Mouse (Mus musculus): ENCODE results near the gene Pou4f2. TPM values are rescaled to one million over a fixed set of nuclear protein-coding genes. Genes with fewer than 3 reads are reported as not detected.

Pou4f2 gene
- polyA plus RNA-seq, 1 experiment: not detected

DNA sequence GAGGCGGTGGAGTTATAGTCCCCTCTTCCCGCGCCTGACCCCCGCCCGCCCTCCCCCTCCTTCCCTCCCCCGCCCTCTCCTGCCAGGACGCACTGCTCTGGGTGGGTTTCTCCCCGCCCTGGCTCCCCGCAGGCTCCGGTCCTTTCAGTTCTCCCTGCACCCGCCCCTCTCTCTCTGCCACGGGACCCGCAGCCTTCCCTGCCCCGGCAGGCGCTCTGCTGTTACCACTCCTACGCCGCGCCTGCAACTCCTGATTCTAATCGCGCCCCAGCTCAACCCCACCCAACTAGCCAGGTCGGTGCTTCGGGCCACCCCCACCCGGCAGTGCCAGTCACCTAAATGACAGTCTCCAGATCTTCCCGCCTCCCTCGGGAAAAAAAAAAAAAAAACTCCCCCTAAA lies 216 bp upstream of the Pou4f2 start:
- H3K4me1 ChIP-seq (ENCODE audit: control insufficient read depth, insufficient read depth, low read length): peaks cover 12% of the 10 kb centered on the region
- WGBS: under 1% methylated on average over 17 of the region's 25 CpGs
- TF ChIP-seq CTCF (IDR thresholded peaks at IDR 0.05; ENCODE audit: insufficient read depth, low read depth, low read length) (no peak), POLR2A (IDR thresholded peaks at IDR 0.05; ENCODE audit: insufficient read depth, low read depth, low read length) (no peak)
- H3K27ac ChIP-seq (ENCODE audit: insufficient read depth, low read depth, low read length): no peak overlapping the region
- H3K4me3 ChIP-seq (ENCODE audit: insufficient read depth, low read depth, low read length): no peak overlapping the region; the same call in 1 of the 2 replicates

- no peak overlapping the region for H3K4me3 ChIP-seq (ENCODE audit: insufficient read depth, low read depth, low read length)
- no peak overlapping the region for H3K27ac ChIP-seq (ENCODE audit: insufficient read depth, low read depth, low read length)
- TF ChIP-seq POLR2A (IDR thresholded peaks at IDR 0.05; ENCODE audit: insufficient read depth, low read depth, low read length): no peak
- H3K4me1 ChIP-seq (ENCODE audit: control insufficient read depth, insufficient read depth, low read length): peaks cover 12% of the 10 kb centered on the region
- under 1% methylated on average over 18 of the region's 18 CpGs for WGBS
These were observed 853 bp downstream of the Pou4f2 start for GRCm38 (mm10) chr8:78435624-78435960.

GRCm38 (mm10) chr8:78434823-78435623 lies 1.4 kb downstream of the Pou4f2 start:
- no peak overlapping the region for H3K27ac ChIP-seq (ENCODE audit: insufficient read depth, low read depth, low read length)
- TF ChIP-seq CTCF (IDR thresholded peaks at IDR 0.05; ENCODE audit: insufficient read depth, low read depth, low read length): no peak
- no peak for TF ChIP-seq POLR2A (IDR thresholded peaks at IDR 0.05; ENCODE audit: insufficient read depth, low read depth, low read length)
- peaks cover 12% of the 10 kb centered on the region for H3K4me1 ChIP-seq (ENCODE audit: control insufficient read depth, insufficient read depth, low read length)
- no peak overlapping the region for H3K4me3 ChIP-seq (ENCODE audit: insufficient read depth, low read depth, low read length)
- 2% methylated on average over 62 of the region's 62 CpGs for WGBS

GRCm38 (mm10) chr8:78434340-78434739 lies 2.1 kb downstream of the Pou4f2 start:
- WGBS: 4% methylated on average over 8 of the region's 8 CpGs
- TF ChIP-seq POLR2A (IDR thresholded peaks at IDR 0.05; ENCODE audit: insufficient read depth, low read depth, low read length) (no peak), CTCF (IDR thresholded peaks at IDR 0.05; ENCODE audit: insufficient read depth, low read depth, low read length) (no peak)
- Histone ChIP-seq H3K27ac (ENCODE audit: insufficient read depth, low read depth, low read length) (no peak overlapping the region), H3K4me1 (ENCODE audit: control insufficient read depth, insufficient read depth, low read length) (peaks cover 12% of the 10 kb centered on the region), H3K4me3 (ENCODE audit: insufficient read depth, low read depth, low read length) (no peak overlapping the region)

DNA sequence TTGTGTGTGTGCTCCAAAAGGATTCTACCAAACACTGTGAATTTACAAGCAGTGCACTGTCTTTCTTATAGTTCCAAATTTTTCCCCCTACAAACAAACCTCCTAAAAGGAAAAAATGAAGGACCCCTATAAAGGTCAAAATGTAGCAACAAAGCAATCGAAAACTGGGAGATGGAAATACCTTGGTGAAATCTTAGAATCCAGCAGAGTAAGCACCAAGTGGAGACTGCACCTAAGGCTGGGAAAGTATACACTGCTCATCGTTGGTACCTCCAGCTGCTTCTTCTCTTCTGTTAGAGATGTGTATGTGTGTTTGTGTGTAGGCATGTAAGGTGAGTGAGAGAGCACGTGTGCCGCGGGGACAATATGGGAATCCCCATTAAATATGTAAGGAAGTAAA lies 3.1 kb downstream of the Pou4f2 start:
- WGBS: 9% methylated on average over 5 of the region's 5 CpGs
- Histone ChIP-seq H3K4me1 (ENCODE audit: control insufficient read depth, insufficient read depth, low read length) (peaks cover 12% of the 10 kb centered on the region), H3K4me3 (ENCODE audit: insufficient read depth, low read depth, low read length) (no peak overlapping the region), H3K27ac (ENCODE audit: insufficient read depth, low read depth, low read length) (no peak overlapping the region)
- TF ChIP-seq CTCF (IDR thresholded peaks at IDR 0.05; ENCODE audit: insufficient read depth, low read depth, low read length) (no peak), POLR2A (IDR thresholded peaks at IDR 0.05; ENCODE audit: insufficient read depth, low read depth, low read length) (no peak)

DNA sequence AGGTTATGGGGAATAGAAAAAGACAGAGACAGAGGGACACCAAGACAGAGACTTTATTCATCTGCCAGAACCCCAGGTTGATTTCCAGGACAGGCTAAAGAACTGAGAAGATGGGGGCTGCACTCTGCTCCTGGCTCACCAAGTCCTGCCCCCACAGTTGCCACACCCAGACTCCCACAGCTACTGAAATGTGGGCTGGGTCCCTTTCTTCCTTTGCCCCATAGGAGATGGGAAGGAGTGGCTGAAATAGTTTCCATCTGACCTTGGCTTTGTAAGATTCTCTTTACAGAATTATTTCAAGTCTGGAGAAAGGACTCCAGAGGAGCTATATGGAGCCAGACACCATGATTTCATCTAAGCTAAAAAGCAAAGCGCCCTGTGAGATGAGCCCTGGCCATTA lies 4.0 kb downstream of the Pou4f2 start:
- H3K27ac ChIP-seq (ENCODE audit: insufficient read depth, low read depth, low read length): no peak overlapping the region
- no peak for TF ChIP-seq CTCF (IDR thresholded peaks at IDR 0.05; ENCODE audit: insufficient read depth, low read depth, low read length)
- TF ChIP-seq POLR2A (IDR thresholded peaks at IDR 0.05; ENCODE audit: insufficient read depth, low read depth, low read length): no peak
- WGBS: 15% methylated on average over 1 of the region's 1 CpGs
- H3K4me3 ChIP-seq (ENCODE audit: insufficient read depth, low read depth, low read length): no peak overlapping the region
- peaks cover 14% of the 10 kb centered on the region for H3K4me1 ChIP-seq (ENCODE audit: control insufficient read depth, insufficient read depth, low read length)

GRCm38 (mm10) chr8:78431356-78431755 lies 5.1 kb downstream of the Pou4f2 start:
- 8% methylated on average over 4 of the region's 4 CpGs for WGBS

DNA sequence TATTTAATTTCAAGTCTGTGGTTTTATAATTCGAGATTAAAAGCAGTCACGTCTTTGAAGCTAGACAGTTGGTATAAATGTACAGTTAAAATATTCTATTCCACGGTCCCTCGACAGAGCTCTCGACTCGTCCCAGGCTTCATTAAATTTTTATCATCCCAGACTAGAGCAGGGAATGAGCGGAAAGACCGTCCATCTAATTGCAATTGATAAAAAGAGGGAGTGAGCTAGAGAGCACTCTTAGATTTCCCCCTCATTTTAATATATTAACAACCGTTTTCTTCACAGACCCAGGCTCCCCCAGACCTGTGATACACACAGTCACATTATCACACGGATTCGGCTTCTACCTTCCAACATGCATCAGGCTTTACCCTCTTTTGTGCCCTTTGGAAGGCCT lies 8.3 kb downstream of the Pou4f2 start:
- Histone ChIP-seq H3K4me3 (ENCODE audit: insufficient read depth, low read depth, low read length) (no peak overlapping the region), H3K27ac (ENCODE audit: insufficient read depth, low read depth, low read length) (no peak overlapping the region), H3K4me1 (ENCODE audit: control insufficient read depth, insufficient read depth, low read length) (0 out of 2 replicates have a peak, but pooled peaks cover 4% of the 10 kb centered on the region)
- WGBS: 7% methylated on average over 11 of the region's 11 CpGs
- TF ChIP-seq POLR2A (IDR thresholded peaks at IDR 0.05; ENCODE audit: insufficient read depth, low read depth, low read length) (no peak), CTCF (IDR thresholded peaks at IDR 0.05; ENCODE audit: insufficient read depth, low read depth, low read length) (no peak)

More at GRCm38 (mm10) chr8:78431356-78431755, 5.1 kb downstream of the Pou4f2 start:
- Histone ChIP-seq H3K4me1 (ENCODE audit: control insufficient read depth, insufficient read depth, low read length) (peaks cover 13% of the 10 kb centered on the region), H3K4me3 (ENCODE audit: insufficient read depth, low read depth, low read length) (no peak overlapping the region), H3K27ac (ENCODE audit: insufficient read depth, low read depth, low read length) (no peak overlapping the region)
- TF ChIP-seq POLR2A (IDR thresholded peaks at IDR 0.05; ENCODE audit: insufficient read depth, low read depth, low read length) (no peak), CTCF (IDR thresholded peaks at IDR 0.05; ENCODE audit: insufficient read depth, low read depth, low read length) (no peak)

GRCm38 (mm10) chr8:78427769-78428130 lies 8.7 kb downstream of the Pou4f2 start:
- Histone ChIP-seq H3K4me1 (ENCODE audit: control insufficient read depth, insufficient read depth, low read length) (0 out of 2 replicates have a peak, but pooled peaks cover 4% of the 10 kb centered on the region), H3K4me3 (ENCODE audit: insufficient read depth, low read depth, low read length) (no peak overlapping the region), H3K27ac (ENCODE audit: insufficient read depth, low read depth, low read length) (no peak overlapping the region)
- no peak for TF ChIP-seq POLR2A (IDR thresholded peaks at IDR 0.05; ENCODE audit: insufficient read depth, low read depth, low read length)
- WGBS: 2% methylated on average over 8 of the region's 8 CpGs
